In genomic region chr2:136835882-136836281, GRCm38 (mm10) we compare ENCODE assay signal across 12 mouse cellular contexts. TPM values are rescaled to one million over a fixed set of nuclear protein-coding genes. Genes with fewer than 3 reads are reported as not detected.
DNase-seq lines count a peak whose midpoint lies in the region; ATAC-seq and TF ChIP-seq lines count a peak whose summit lies in the region.
"Had no signal": no experiment of that assay in that cellular context is flagged by ENCODE, and none has a peak within 500 bp of the region (broad histone marks: within the 10 kb centered on the region; RNA-seq: fewer than 3 reads in every experiment).

No protein-coding gene starts in this region.

- ATAC-seq in frontal cortex, adult (ENCODE audit: low TSS enrichment), result peak; percentile 95
- no peak for ATAC-seq in lung, embryonic 14.5 days (ENCODE audit: insufficient read depth)

- WGBS in lung, embryonic 14.5 days, result 65% methylated on average over 3 of the region's 3 CpGs
- WGBS in lung, adult 2 months, result 73% methylated on average over 3 of the region's 3 CpGs

- no peaks in the 10 kb centered on the region for H3K36me3 ChIP-seq in lung, embryonic 14.5 days (ENCODE audit: insufficient read depth)
- H3K36me3 ChIP-seq: hindbrain, embryonic 13.5 days; limb, embryonic 12.5 days had no signal

- H3K9ac ChIP-seq in lung, embryonic 14.5 days, result no peak overlapping the region
- H3K9ac ChIP-seq: hindbrain, embryonic 13.5 days; limb, embryonic 12.5 days had no signal

- no peaks in the 10 kb centered on the region for H3K4me1 ChIP-seq in lung, embryonic 14.5 days (ENCODE audit: insufficient read depth)
- no peaks in the 10 kb centered on the region for H3K4me1 ChIP-seq in lung, adult 2 months (ENCODE audit: control insufficient read depth, insufficient read depth, low read length)
- H3K4me1 ChIP-seq: hindbrain, embryonic 13.5 days; limb, embryonic 12.5 days had no signal

- intact Hi-C loops in left cerebral cortex, postnatal 4 days (cut with DNase I), result no loop called here

- H3K27ac ChIP-seq in lung, embryonic 14.5 days (ENCODE audit: low read depth), result no peak overlapping the region
- H3K27ac ChIP-seq: hindbrain, embryonic 13.5 days; limb, embryonic 12.5 days had no signal

- H3K9me3 ChIP-seq in lung, embryonic 14.5 days (ENCODE audit: low read depth, low read length), result no peaks in the 10 kb centered on the region
- H3K9me3 ChIP-seq: hindbrain, embryonic 13.5 days; limb, embryonic 12.5 days had no signal

- no peak overlapping the region for H3K4me2 ChIP-seq in lung, embryonic 14.5 days
- H3K4me2 ChIP-seq: hindbrain, embryonic 13.5 days; limb, embryonic 12.5 days had no signal

- TF ChIP-seq CTCF in lung, embryonic 14.5 days (IDR thresholded peaks at IDR 0.05; ENCODE audit: low read depth), result peak; percentile 23; the same call in 1 of the 2 replicates
- TF ChIP-seq CTCF in lung, adult 2 months (IDR thresholded peaks at IDR 0.05; ENCODE audit: insufficient read depth, low read length), result no peak
- TF ChIP-seq CTCF in brain, embryonic 14.5 days (IDR thresholded peaks at IDR 0.05; ENCODE audit: borderline replicate concordance, extremely low read depth, insufficient read depth, insufficient read length), result no peak

- TF ChIP-seq POLR2A in lung, adult 2 months (IDR thresholded peaks at IDR 0.05; ENCODE audit: borderline replicate concordance, extremely low read depth, low read depth, low read length), result no peak
- TF ChIP-seq POLR2A in brain, embryonic 14.5 days (IDR thresholded peaks at IDR 0.05; ENCODE audit: borderline replicate concordance, extremely low read depth, insufficient read depth, insufficient read length, poor library complexity, severe bottlenecking), result no peak

- no peak for DNase-seq in frontal cortex, postnatal 10 days (ENCODE audit: low spot score in 2 of 2)
- peak; percentile 36 for DNase-seq in lung, embryonic 14.5 days
- DNase-seq in lung, adult 2 months, result no peak
- DNase-seq in brain, embryonic 14.5 days (ENCODE audit: low read depth), result peak; percentile 53
- DNase-seq in left cerebral cortex, postnatal 4 days, result peak; percentile 15
- no peak for DNase-seq in adrenal gland, adult (ENCODE audit: inconsistent age in 2 of 2, low spot score in 1 of 2)
- no peak for DNase-seq in thymus, postnatal 4 days
- DNase-seq: lung, postnatal 14 days; thymus, postnatal 36 days had no signal

- no peaks in the 10 kb centered on the region for H3K27me3 ChIP-seq in lung, embryonic 14.5 days (ENCODE audit: insufficient read depth, low read length)
- H3K27me3 ChIP-seq: hindbrain, embryonic 13.5 days; limb, embryonic 12.5 days had no signal

- H3K4me3 ChIP-seq in lung, embryonic 14.5 days (ENCODE audit: low read depth, low read length), result no peak overlapping the region
- no peak overlapping the region for H3K4me3 ChIP-seq in lung, adult 2 months (replicated peaks; ENCODE audit: extremely low read depth, low read depth, low read length)
- H3K4me3 ChIP-seq: hindbrain, embryonic 13.5 days; limb, embryonic 12.5 days had no signal

RNA-seq across cellular contexts. Expression of gene AL731706.2, which starts 49.6 kb away (rescaled TPM):
- 29.3 and 36.8 TPM in 2 replicates for polyA plus RNA-seq in lung, embryonic 14.5 days (2014; fragmentation: Nextera tagmentation; extraction: Ambion mirVana)
- not detected in 2 replicates for polyA plus RNA-seq in lung, adult 2 months (2012; rRNA removed)
- 50.7 TPM in 1 of 2 replicates, not detected in the other for polyA plus RNA-seq in brain, embryonic 14.5 days (2012; rRNA removed)
- total RNA-seq in left cerebral cortex, postnatal 4 days (2021), result not detected

RNA-seq across cellular contexts. Expression of gene Slx4ip, which starts 55.1 kb away (rescaled TPM):
- 5.5 and 6.3 TPM in 2 replicates for polyA plus RNA-seq in lung, embryonic 14.5 days (2014; fragmentation: Nextera tagmentation; extraction: Ambion mirVana)
- 0.38 and 0.70 TPM in 2 replicates for polyA plus RNA-seq in lung, adult 2 months (2012; rRNA removed)
- polyA plus RNA-seq in brain, embryonic 14.5 days (2012; rRNA removed), result 5.0 and 8.3 TPM in 2 replicates
- total RNA-seq in left cerebral cortex, postnatal 4 days (2021), result 10 to 100 TPM; 11.5 to 12.3 TPM

RNA-seq across cellular contexts. Expression of gene AL731706.1, which starts 55.3 kb away (rescaled TPM):
- 29.5 and 30.8 TPM in 2 replicates for polyA plus RNA-seq in lung, embryonic 14.5 days (2014; fragmentation: Nextera tagmentation; extraction: Ambion mirVana)
- polyA plus RNA-seq in lung, adult 2 months (2012; rRNA removed), result 2.6 and 5.3 TPM in 2 replicates
- 10.0 and 12.5 TPM in 2 replicates for polyA plus RNA-seq in brain, embryonic 14.5 days (2012; rRNA removed)
- 10 to 100 TPM; 11.6 to 16.5 TPM for total RNA-seq in left cerebral cortex, postnatal 4 days (2021)

RNA-seq across cellular contexts. Expression of gene Mkks, which starts 55.3 kb away (rescaled TPM):
- polyA plus RNA-seq in lung, embryonic 14.5 days (2014; fragmentation: Nextera tagmentation; extraction: Ambion mirVana), result 11.9 and 12.2 TPM in 2 replicates
- 3.6 and 4.7 TPM in 2 replicates for polyA plus RNA-seq in lung, adult 2 months (2012; rRNA removed)
- polyA plus RNA-seq in brain, embryonic 14.5 days (2012; rRNA removed), result 9.9 and 10.6 TPM in 2 replicates
- 10 to 100 TPM; 14.4 to 17.7 TPM for total RNA-seq in left cerebral cortex, postnatal 4 days (2021)

Comparison
In these comparisons a context has a peak if more than half of its experiments do, and no peak if none do; other contexts are left out.
1. DNase-seq: peak in lung, embryonic 14.5 days (single experiment), brain, embryonic 14.5 days (single experiment) and left cerebral cortex, postnatal 4 days (single experiment); none in frontal cortex, postnatal 10 days (0 of 2), lung, adult 2 months (single experiment), adrenal gland, adult (0 of 2) and thymus, postnatal 4 days (single experiment).